Mouse (Mus musculus) heart, postnatal 0 days (tissue): Measurements from ENCODE around the gene Ncmap.

Source experiments
- CTCF ChIP-seq: IDR thresholded peaks from 2 replicates; pipeline ENCODE4 v1.5.1; 2016; ENCODE audit warnings: antibody characterized with exemption, control low read depth, low read depth
- EP300 ChIP-seq: IDR thresholded peaks from 2 replicates; pipeline ENCODE4 v1.6.1; 2016; ENCODE audit warnings: antibody characterized with exemption, low read depth

- no peak for TF ChIP-seq CTCF
- TF ChIP-seq EP300: no peak
Observed at GRCm38 (mm10) chr4:135396303-135396702, 1.7 kb downstream of the Ncmap start.
